Mouse (Mus musculus): Measurements from ENCODE around the gene Tmc5.

DNA sequence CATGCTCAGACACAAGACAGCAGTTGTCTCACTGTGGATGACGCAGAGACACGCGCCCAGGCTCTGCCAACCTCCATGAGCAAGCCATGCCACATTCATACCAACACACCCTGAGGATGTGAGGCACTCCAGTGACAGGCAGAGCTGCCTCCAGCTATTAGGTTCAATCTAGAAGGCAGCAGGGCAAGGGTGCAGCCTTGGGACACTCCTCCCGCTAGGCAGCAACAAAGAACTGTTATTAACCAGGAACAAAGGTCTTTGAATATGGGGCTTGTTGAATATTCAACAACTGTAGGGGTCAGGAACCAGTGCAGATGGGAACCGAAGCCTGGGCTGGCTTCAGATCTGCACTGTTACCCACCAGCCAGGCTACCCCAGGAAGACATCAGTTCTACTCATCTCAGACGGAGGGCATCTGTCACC lies 28.0 kb upstream of the Tmc5 start:
- TF ChIP-seq POLR2A (IDR thresholded peaks at IDR 0.05; ENCODE audit: low read depth, low read length) (no peak), CTCF (IDR thresholded peaks at IDR 0.05; ENCODE audit: extremely low read depth, insufficient read depth, insufficient read length, insufficient replicate concordance) (no peak)
